Mouse (Mus musculus): ENCODE data around the gene Carhsp1.

DNA sequence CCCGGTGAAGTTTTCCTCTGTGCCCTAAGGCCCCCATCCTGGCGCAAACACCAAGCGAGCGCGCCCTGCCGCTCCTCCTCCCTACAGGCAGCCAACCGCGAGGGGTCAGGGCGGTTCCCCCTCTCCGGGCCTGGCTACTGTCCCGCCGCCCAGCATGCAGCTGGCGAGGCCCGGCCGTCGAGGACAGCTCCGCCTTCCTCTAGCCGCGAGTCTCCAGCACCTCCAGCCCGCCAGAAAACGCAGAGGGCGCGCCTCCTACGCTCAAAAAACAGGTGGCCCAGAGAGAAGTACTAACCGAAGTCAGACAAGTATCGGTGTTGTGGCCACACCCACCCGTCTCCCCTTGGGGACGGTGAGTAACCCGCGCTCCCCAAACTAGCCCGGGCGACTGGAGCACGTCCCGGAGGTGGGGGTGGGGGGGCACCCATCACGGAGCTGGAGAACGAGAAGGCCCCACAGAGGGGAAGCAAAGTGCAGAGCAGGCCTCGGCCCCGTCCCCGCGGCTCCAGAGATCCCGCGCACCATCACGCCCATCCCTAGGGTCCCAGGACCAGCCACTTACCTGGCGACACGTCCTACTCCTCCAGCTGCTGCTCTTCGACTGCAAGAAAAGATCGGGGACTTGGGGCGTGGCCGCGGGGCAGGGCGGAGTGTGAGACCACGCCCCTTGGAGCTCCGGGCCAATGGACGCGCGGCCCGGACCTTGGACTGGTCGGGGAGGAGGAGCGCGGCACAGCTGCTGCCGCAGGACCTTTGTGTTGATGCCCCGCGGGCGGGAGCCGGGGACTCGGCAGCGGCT, at the start of gene Carhsp1:
- peak; percentile 75 for TF ChIP-seq POLR2A (IDR thresholded peaks at IDR 0.05; ENCODE audit: borderline replicate concordance, extremely low read depth, insufficient read depth, insufficient read length, poor library complexity, severe bottlenecking)
- TF ChIP-seq CTCF (IDR thresholded peaks at IDR 0.05; ENCODE audit: borderline replicate concordance, extremely low read depth, insufficient read depth, insufficient read length): no peak
